Mouse (Mus musculus) megakaryocyte, embryonic 14.5 days (primary cell): ENCODE measurements around the gene Cct3.

ENCODE experiments used
- FLI1 ChIP-seq: IDR thresholded peaks from 2 replicates; pipeline ENCODE4 v1.6.1; 2012; ENCODE audit warnings: low read length, inconsistent platforms, mixed read lengths
- GATA1 ChIP-seq: IDR thresholded peaks from 3 replicates; pipeline ENCODE4 v1.6.1; 2012; ENCODE audit warnings: mixed read lengths, low read length, inconsistent platforms, borderline replicate concordance

GRCm38 (mm10) chr3:88276121-88276520, 20.8 kb upstream of the Cct3 start:
- TF ChIP-seq GATA1 (no peak), FLI1 (no peak)
